Mouse (Mus musculus): ENCODE measurements around the gene 2310034G01Rik. TPM values are rescaled to one million over a fixed set of nuclear protein-coding genes. Genes with fewer than 3 reads are reported as not detected.

Gene 2310034G01Rik
- polyA plus RNA-seq, 1 experiment from 2014 or later, result 2.6 TPM

- no peak for ATAC-seq (replicated peaks; ENCODE audit: low FRiP score)
- Histone ChIP-seq H3K9ac (peak overlapping the region; percentile 81), H3K9me3 (replicated peaks) (no peaks in the 10 kb centered on the region), H3K36me3 (no peaks in the 10 kb centered on the region), H3K4me1 (peaks cover 25% of the 10 kb centered on the region), H3K27me3 (peaks cover 6% of the 10 kb centered on the region; the same call in 1 of the 2 replicates), H3K4me3 (replicated peaks) (peak overlapping the region; percentile 70), H3K4me2 (peak overlapping the region; percentile 95), H3K27ac (no peak overlapping the region)
- WGBS, result 30% methylated on average over 6 of the region's 6 CpGs
Observed at GRCm38 (mm10) chr19:46349550-46349949, 552 bp downstream of the 2310034G01Rik start.

GRCm38 (mm10) chr19:46348761-46349458 is 1.2 kb downstream of the 2310034G01Rik start:
- Histone ChIP-seq H3K4me1 (peaks cover 25% of the 10 kb centered on the region), H3K9me3 (replicated peaks) (no peaks in the 10 kb centered on the region), H3K36me3 (no peaks in the 10 kb centered on the region), H3K4me3 (replicated peaks) (peak overlapping the region; percentile 70), H3K27ac (peak overlapping the region; percentile 90), H3K27me3 (peaks cover 12% of the 10 kb centered on the region), H3K4me2 (peak overlapping the region; percentile 95), H3K9ac (peak overlapping the region; percentile 81)
- peak; percentile 86 for ATAC-seq (replicated peaks; ENCODE audit: low FRiP score)
- WGBS, result under 1% methylated on average over 78 of the region's 78 CpGs

GRCm38 (mm10) chr19:46347936-46348668 is 2.0 kb downstream of the 2310034G01Rik start:
- WGBS, result 27% methylated on average over 14 of the region's 14 CpGs
- peak; percentile 16; the same call in 1 of the 2 replicates for ATAC-seq (replicated peaks; ENCODE audit: low FRiP score)
- H3K27ac ChIP-seq, result peak overlapping the region; percentile 90

DNA sequence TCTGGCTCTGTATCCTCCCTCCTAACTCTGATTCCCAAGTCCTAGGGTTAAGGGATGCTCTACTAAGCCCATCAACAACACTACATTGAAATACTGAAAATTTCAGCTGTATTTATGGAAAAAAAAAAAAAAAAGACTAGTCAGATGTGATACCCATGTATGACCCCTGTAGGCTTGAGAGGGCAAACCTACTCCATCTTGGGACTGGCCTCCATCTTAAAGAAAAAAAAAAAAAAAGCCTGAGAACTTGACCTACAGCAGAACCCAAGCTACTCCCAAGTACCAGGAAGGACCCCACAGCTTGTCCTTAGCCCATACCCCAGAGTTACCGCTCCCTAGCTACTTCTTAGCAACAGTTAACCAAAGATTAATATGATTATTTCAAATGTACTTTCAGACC is 3.0 kb downstream of the 2310034G01Rik start:
- ATAC-seq (replicated peaks; ENCODE audit: low FRiP score), result no peak
- no peaks in the 10 kb centered on the region for H3K9me3 ChIP-seq (replicated peaks)
- H3K27ac ChIP-seq, result no peak overlapping the region
- no peak overlapping the region for H3K4me2 ChIP-seq
- peaks cover 20% of the 10 kb centered on the region for H3K27me3 ChIP-seq
- H3K36me3 ChIP-seq, result no peaks in the 10 kb centered on the region
- H3K4me1 ChIP-seq, result peaks cover 25% of the 10 kb centered on the region
- H3K9ac ChIP-seq, result no peak overlapping the region
- 96% methylated on average over 1 of the region's 1 CpGs for WGBS
- no peak overlapping the region for H3K4me3 ChIP-seq (replicated peaks)

More at GRCm38 (mm10) chr19:46347936-46348668, 2.0 kb downstream of the 2310034G01Rik start:
- H3K9me3 ChIP-seq (replicated peaks), result no peaks in the 10 kb centered on the region
- H3K9ac ChIP-seq, result peak overlapping the region; percentile 81
- H3K4me2 ChIP-seq, result peak overlapping the region; percentile 95
- H3K36me3 ChIP-seq, result no peaks in the 10 kb centered on the region
- peaks cover 19% of the 10 kb centered on the region for H3K27me3 ChIP-seq
- peak overlapping the region; percentile 70 for H3K4me3 ChIP-seq (replicated peaks)
- peaks cover 25% of the 10 kb centered on the region for H3K4me1 ChIP-seq

DNA sequence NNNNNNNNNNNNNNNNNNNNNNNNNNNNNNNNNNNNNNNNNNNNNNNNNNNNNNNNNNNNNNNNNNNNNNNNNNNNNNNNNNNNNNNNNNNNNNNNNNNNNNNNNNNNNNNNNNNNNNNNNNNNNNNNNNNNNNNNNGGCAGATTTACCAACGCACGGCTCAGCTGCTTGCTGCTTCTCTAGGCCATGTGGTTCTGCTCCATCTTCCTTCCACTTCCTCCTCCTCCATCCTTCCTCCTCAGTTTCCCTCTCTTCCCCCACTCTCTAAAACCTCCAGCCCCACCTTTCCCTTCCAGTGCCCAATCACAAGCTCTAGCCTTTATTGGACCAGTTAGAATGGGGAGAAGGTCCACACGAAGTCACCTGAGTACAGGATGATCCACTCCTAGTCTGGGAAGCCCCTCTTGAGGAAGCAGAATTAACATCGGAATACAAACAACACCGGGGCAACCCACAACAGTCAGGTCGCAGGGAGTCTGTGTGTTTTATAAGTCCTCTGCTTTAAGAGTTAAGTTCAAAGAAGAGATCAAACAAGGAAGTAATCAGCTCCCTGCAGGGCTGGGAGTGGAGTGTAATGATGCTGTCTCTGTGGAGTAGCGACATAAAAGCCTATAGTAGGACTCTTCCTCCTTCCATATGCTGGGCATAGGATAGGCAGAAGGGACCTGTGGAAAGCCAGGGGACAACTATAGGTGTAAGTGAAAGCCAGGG is 5.2 kb downstream of the 2310034G01Rik start:
- Histone ChIP-seq H3K4me1 (peaks cover 24% of the 10 kb centered on the region), H3K27ac (no peak overlapping the region), H3K9ac (no peak overlapping the region), H3K27me3 (peaks cover 20% of the 10 kb centered on the region), H3K36me3 (no peaks in the 10 kb centered on the region), H3K4me3 (replicated peaks) (no peak overlapping the region), H3K4me2 (no peak overlapping the region), H3K9me3 (replicated peaks) (no peaks in the 10 kb centered on the region)
- WGBS, result 20% methylated on average over 7 of the region's 7 CpGs
- ATAC-seq (replicated peaks; ENCODE audit: low FRiP score), result no peak

GRCm38 (mm10) chr19:46339287-46339971 is 10.7 kb downstream of the 2310034G01Rik start:
- peak overlapping the region; percentile 58; the same call in 1 of the 2 replicates for H3K27ac ChIP-seq
- H3K9me3 ChIP-seq (replicated peaks), result no peaks in the 10 kb centered on the region
- no peak overlapping the region for H3K4me3 ChIP-seq (replicated peaks)
- H3K36me3 ChIP-seq, result no peaks in the 10 kb centered on the region
- peak overlapping the region; percentile 68; the same call in 1 of the 2 replicates for H3K4me2 ChIP-seq
- peaks cover 32% of the 10 kb centered on the region for H3K4me1 ChIP-seq
- H3K27me3 ChIP-seq, result peaks cover 14% of the 10 kb centered on the region
- no peak overlapping the region for H3K9ac ChIP-seq
- WGBS, result 69% methylated on average over 7 of the region's 7 CpGs
- ATAC-seq (replicated peaks; ENCODE audit: low FRiP score), result no peak

- WGBS, result 52% methylated on average over 6 of the region's 6 CpGs
- Histone ChIP-seq H3K4me2 (peak overlapping the region; percentile 68), H3K9ac (no peak overlapping the region), H3K27me3 (peaks cover 8% of the 10 kb centered on the region), H3K9me3 (replicated peaks) (no peaks in the 10 kb centered on the region), H3K27ac (peak overlapping the region; percentile 58; the same call in 1 of the 2 replicates), H3K4me3 (replicated peaks) (peak overlapping the region; percentile 92), H3K36me3 (no peaks in the 10 kb centered on the region), H3K4me1 (peaks cover 32% of the 10 kb centered on the region)
- ATAC-seq (replicated peaks; ENCODE audit: low FRiP score), result no peak
Observed at GRCm38 (mm10) chr19:46338942-46339286, 11.2 kb downstream of the 2310034G01Rik start.

- Histone ChIP-seq H3K9ac (peak within 1 kb of the TSS; percentile 77), H3K4me2 (peak within 1 kb of the TSS; percentile 68), H3K27ac (peak within 1 kb of the TSS; percentile 62), H3K9me3 (replicated peaks) (no peaks in the 10 kb centered on the region), H3K27me3 (peaks cover 4% of the 10 kb centered on the region), H3K4me3 (replicated peaks) (peak within 1 kb of the TSS; percentile 92), H3K4me1 (peaks cover 32% of the 10 kb centered on the region), H3K36me3 (no peaks in the 10 kb centered on the region)
- under 1% methylated on average over 31 of the region's 31 CpGs for WGBS
- peak; percentile 78 for ATAC-seq (replicated peaks; ENCODE audit: low FRiP score)
Observed at GRCm38 (mm10) chr19:46338331-46338936, 11.7 kb downstream of the 2310034G01Rik start, which contains the start of gene Cuedc2. TSS of gene Cuedc2 (minus strand) at chr19:46338702.

DNA sequence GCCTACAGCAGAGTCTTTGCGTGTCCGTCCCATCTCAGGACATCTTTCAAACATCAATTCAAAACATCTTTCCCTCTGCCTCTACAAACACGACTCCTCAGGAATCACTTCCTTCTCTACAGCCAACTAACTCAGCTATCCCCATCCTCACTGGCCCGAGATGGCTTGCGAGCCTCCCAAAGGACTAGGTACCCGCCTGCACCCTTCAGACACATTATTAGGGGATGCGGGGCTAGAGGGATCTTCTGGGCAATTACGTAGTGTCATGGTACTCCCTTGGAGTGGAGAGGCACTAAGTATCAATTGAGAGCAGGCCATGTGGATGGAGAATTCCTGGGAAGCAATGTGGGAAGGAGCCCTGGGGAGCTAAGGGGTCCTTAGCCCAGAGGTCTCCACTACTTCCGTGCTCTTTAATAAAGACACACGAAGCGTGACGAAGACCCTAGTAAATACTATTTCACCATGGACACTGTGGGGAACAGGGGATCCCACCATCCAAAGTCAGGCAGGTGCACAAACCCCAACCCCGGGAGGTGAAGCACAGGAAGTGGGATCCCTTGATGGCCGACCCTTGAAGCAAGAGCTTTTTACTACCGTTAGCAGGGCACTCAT is 12.3 kb downstream of the 2310034G01Rik start:
- Histone ChIP-seq H3K27ac (peak overlapping the region; percentile 62), H3K27me3 (no peaks in the 10 kb centered on the region), H3K9ac (peak overlapping the region; percentile 77), H3K4me2 (peak overlapping the region; percentile 68), H3K4me1 (peaks cover 32% of the 10 kb centered on the region), H3K9me3 (replicated peaks) (no peaks in the 10 kb centered on the region), H3K36me3 (peaks cover 1% of the 10 kb centered on the region; the same call in 1 of the 2 replicates), H3K4me3 (replicated peaks) (peak overlapping the region; percentile 92)
- no peak; the same call in 1 of the 2 replicates for ATAC-seq (replicated peaks; ENCODE audit: low FRiP score)
- WGBS, result 35% methylated on average over 15 of the region's 15 CpGs

GRCm38 (mm10) chr19:46333906-46334305 is 16.2 kb downstream of the 2310034G01Rik start:
- Histone ChIP-seq H3K36me3 (peaks cover 24% of the 10 kb centered on the region), H3K4me3 (replicated peaks) (no peak overlapping the region), H3K27me3 (no peaks in the 10 kb centered on the region), H3K9ac (no peak overlapping the region), H3K9me3 (replicated peaks) (no peaks in the 10 kb centered on the region), H3K27ac (no peak overlapping the region), H3K4me1 (peaks cover 32% of the 10 kb centered on the region), H3K4me2 (no peak overlapping the region)
- ATAC-seq (replicated peaks; ENCODE audit: low FRiP score), result no peak
- WGBS, result 85% methylated on average over 3 of the region's 3 CpGs

Measured in kidney, embryonic 15.5 days (tissue).